Mouse (Mus musculus) embryonic stem cell, embryonic (primary cell): ENCODE data around the gene Ebf4.

ENCODE experiments used
- CTCF ChIA-PET, 4 experiments: fragments of 300-600 bp in 2 of 4; fragments of 350-600 bp in 2 of 4; sonication (Branson Sonifier 250); formaldehyde crosslinking; loops; one replicate each; lab custom pipeline; 2022; ENCODE audit warnings: inconsistent platforms in 2 of 4; lab: Charles Lee
- POLR2A ChIA-PET, 4 experiments: fragments of 300-600 bp in 2 of 4; fragments of 350-600 bp in 2 of 4; sonication (Branson Sonifier 250); formaldehyde crosslinking; loops; one replicate each; lab custom pipeline; 2022; ENCODE audit warnings: antibody characterized with exemption in 4 of 4, inconsistent platforms in 1 of 4; lab: Charles Lee

Gene Ebf4

DNA sequence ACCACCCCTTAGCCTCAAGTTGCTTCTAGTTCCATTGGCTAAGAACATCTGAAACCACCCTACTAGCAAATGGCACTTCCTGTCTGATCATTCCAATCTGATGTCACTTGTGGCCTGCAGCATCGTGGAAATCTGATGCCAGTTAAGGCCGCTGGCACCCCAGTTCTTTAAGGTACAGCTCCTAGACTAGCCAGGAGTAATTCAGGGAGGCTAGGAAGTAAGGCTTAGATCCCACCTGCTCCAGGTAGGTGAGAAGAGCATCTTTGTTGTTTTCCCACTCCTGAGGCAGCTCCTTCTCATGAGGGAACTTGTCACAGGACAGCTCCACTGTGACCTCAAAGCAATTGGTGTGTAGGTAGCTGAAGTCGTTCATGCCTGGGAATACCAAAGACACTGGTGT, 97.9 kb downstream of the Ebf4 start:
- ChIA-PET CTCF (no interaction called here), POLR2A (interaction anchor here in 1 of 4 experiments (0.7 kb wide), 1 partner anchor 102 kb away, joined by 4 read pairs; no protein-coding TSS in a partner anchor)

- ChIA-PET POLR2A (interaction anchor here in 1 of 4 experiments (1.3 kb wide), 1 partner anchor 10 kb away, joined by 6 read pairs; the partner anchor contains the start of genes 1700020A23Rik, Gm28372 and Tmem239), CTCF (no interaction called here)
Observed at GRCm38 (mm10) chr2:130395696-130396095, 100.7 kb downstream of the Ebf4 start.

- ChIA-PET CTCF (interaction anchor here in 2 of 4 experiments (0.9 to 1.0 kb wide), 2 partner anchors 15 kb away, joined by 3 to 4 read pairs; no protein-coding TSS in a partner anchor), POLR2A (interaction anchor here in 3 of 4 experiments (0.6 to 3.7 kb wide), 11 partner anchors 11 to 300 kb away, joined by 3 to 18 read pairs (median 4); partner anchors contain the start of genes Ddrgk1 (in 1 of the 3), Idh3b (in 1 of the 3), Nop56 (in 1 of the 3) and Pced1a (in 1 of the 3))
Observed at GRCm38 (mm10) chr2:130397186-130397985, 102.4 kb downstream of the Ebf4 start, which contains the start of gene Cpxm1. Gene Cpxm1, minus strand, starts transcription at chr2:130397574.

DNA sequence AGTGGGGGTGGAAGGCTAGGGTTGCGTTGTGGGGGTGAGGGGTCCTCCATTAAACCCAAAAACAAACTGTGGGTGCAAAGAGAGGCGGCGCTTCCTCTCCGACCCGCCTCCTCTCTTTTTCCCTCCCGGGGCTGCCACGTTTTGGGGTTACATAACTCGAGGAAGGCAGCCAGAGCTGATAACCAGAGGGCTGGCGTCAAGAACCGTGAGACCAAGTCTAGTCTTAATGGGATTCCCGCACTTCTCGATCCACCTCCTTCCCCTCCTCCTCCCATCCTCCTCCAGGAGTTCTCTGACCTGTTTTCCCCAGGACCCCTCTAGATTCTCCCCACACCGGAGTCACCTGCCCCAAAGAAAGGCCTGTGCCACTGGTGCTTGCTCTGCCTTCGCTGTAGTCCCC, 103.1 kb downstream of the Ebf4 start:
- CTCF ChIA-PET = interaction anchor here in 1 of 4 experiments (1.0 kb wide), 2 partner anchors 9 to 14 kb away, joined by 4 to 5 read pairs; no protein-coding TSS in a partner anchor
- POLR2A ChIA-PET = interaction anchor here in 3 of 4 experiments (0.6 to 3.7 kb wide), 10 partner anchors 12 to 922 kb away, joined by 3 to 18 read pairs (median 4); partner anchors contain the start of genes Idh3b (in 1 of the 3), Nop56 (in 1 of the 3), Pced1a (in 1 of the 3) and Vps16 (in 1 of the 3)

- ChIA-PET POLR2A (interaction anchor here in 2 of 4 experiments (0.6 to 3.7 kb wide), 4 partner anchors 11 to 163 kb away, joined by 3 to 18 read pairs (median 3); partner anchors contain the start of gene Mrps26 (in 1 of the 2)), CTCF (no interaction called here)
Observed at GRCm38 (mm10) chr2:130400046-130400445, 105.1 kb downstream of the Ebf4 start.

GRCm38 (mm10) chr2:130401891-130402290, 106.9 kb downstream of the Ebf4 start:
- ChIA-PET CTCF (interaction anchor here in 2 of 4 experiments (0.7 to 0.8 kb wide), 3 partner anchors 10 to 13 kb away, joined by 3 read pairs; no protein-coding TSS in a partner anchor), POLR2A (no interaction called here)

- POLR2A ChIA-PET = interaction anchor here in 2 of 4 experiments (0.6 to 1.8 kb wide), 3 partner anchors 10 to 124 kb away, joined by 3 to 6 read pairs (median 3); no protein-coding TSS in a partner anchor
- CTCF ChIA-PET = no interaction called here
Observed at GRCm38 (mm10) chr2:130404939-130405338, 110.0 kb downstream of the Ebf4 start, which contains the start of the genes Gm28372 and 1700020A23Rik. Gene Gm28372, plus strand, starts transcription at chr2:130405239. Gene 1700020A23Rik, plus strand, starts transcription at chr2:130405259.

GRCm38 (mm10) chr2:130406178-130406577, 111.2 kb downstream of the Ebf4 start, which contains the start of gene Tmem239:
Gene Tmem239, plus strand, starts transcription at chr2:130406478.
- POLR2A ChIA-PET = interaction anchor here in 2 of 4 experiments (0.6 to 2.0 kb wide), 8 partner anchors 11 to 117 kb away, joined by 3 to 8 read pairs (median 4); partner anchors contain the start of genes Pced1a (in 1 of the 2) and Vps16 (in 1 of the 2)

DNA sequence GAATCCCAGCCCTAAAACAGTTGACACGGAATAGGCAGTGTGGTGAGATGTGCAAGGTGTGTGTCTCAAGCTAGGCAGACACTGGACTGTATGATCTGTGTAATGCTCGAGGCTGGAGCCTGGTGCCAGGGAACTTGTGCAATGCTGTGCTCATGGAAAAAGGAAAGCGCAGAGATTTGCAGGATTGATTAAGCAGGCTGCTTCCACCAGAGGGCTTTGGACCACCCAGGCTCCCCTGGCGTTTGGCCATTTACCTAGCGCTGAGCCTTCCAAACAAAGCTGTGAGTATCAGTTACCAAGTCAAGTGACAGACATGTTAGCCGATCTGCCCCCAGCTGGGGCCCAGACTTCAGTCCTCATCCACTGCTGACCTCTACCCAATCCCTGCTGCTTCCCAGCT, 113.2 kb downstream of the Ebf4 start:
- ChIA-PET CTCF (interaction anchor here in 3 of 4 experiments (0.5 to 1.9 kb wide), 8 partner anchors 11 to 347 kb away, joined by 3 to 7 read pairs (median 3); partner anchors contain the start of genes Pced1a (in 2 of the 3) and Vps16 (in 1 of the 3)), POLR2A (interaction anchor here in 3 of 4 experiments (0.6 to 1.6 kb wide), 8 partner anchors 11 to 616 kb away, joined by 3 to 4 read pairs (median 3); partner anchors contain the start of genes Cpxm1 (in 1 of the 3) and Idh3b (in 1 of the 3))

More at GRCm38 (mm10) chr2:130406178-130406577, 111.2 kb downstream of the Ebf4 start, which contains the start of gene Tmem239:
- CTCF ChIA-PET = interaction anchor here in 2 of 4 experiments (0.8 to 1.6 kb wide), 4 partner anchors 15 to 117 kb away, joined by 3 read pairs; no protein-coding TSS in a partner anchor

DNA sequence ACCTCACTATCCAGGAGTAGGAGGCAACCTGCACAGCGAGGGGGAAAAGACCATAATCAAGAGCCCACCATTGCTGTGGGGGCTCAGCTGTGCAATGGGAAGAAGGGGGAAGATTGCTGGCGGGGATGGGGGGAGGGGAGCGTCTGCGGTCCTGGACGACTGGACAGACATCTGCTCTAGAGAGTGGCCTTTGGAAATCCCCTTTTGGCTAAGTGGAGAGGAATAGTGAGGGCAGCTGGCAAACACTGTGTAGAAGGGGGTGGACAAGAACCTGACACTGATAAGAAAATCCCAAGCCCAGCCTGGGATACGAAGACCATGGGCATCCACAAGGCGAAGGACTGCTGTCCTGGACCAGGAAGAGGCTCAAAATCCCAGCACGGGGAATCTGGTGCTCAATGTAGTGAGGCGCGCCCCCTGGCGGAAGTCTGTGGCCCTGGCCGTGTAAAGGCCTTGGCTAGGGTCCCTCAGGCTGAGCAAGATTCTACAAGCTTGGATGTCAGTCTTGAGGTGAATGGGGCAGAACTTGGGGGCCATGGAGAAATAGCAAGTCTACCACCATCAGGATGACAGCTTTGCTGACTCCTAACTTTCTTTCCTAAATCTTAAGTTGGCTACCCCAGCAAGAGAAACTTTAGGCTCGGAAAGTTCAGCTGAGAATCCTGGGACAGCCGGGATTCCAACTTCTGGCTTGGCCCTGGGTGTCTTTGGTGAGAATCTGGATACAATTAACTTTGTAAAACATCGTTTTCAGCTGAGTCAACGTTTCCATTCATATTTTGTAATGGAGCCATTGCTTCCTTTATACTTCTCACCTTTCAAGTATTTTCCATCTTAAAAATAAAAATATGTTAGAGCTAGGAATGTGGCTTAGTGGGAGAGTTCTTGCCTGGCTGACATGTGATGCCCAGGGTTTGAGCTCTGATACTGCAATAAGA, 116.9 kb downstream of the Ebf4 start:
- ChIA-PET POLR2A (interaction anchor here in 3 of 4 experiments (0.6 to 4.8 kb wide), 13 partner anchors 9 to 185 kb away, joined by 3 to 28 read pairs (median 4); partner anchors contain the start of genes Pced1a (in 3 of the 3), Vps16 (in 3 of the 3), Cpxm1 (in 1 of the 3) and Idh3b (in 1 of the 3)), CTCF (interaction anchor here (0.5 to 3.2 kb wide), 40 partner anchors 8 to 1637 kb away, joined by 3 to 26 read pairs (median 4); partner anchors contain the start of genes Pced1a (in 2 of the 4), Vps16 (in 2 of the 4) and Cpxm1 (in 1 of the 4))

DNA sequence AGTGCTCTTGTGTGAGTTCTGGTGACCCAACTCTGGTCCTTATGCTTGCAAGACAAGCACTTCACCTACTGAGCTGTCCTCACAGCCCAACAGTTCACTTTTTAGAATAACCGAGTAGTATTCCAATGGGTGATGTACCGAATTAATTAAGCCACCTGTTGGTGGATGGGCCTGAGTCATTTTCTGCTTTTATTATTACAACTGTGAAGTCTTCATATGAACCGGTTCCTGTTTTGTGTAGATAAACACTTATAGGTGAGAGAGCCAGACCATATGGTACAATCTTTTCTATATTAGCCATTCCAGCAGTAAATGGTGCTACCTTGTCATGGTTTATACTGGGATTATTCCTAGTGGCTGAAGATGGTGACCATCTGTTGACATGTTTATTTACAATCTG, 117.8 kb downstream of the Ebf4 start:
- POLR2A ChIA-PET = interaction anchor here in 3 of 4 experiments (0.9 to 4.8 kb wide), 8 partner anchors 8 to 137 kb away, joined by 3 to 28 read pairs (median 5); partner anchors contain the start of genes Pced1a (in 3 of the 3), Vps16 (in 3 of the 3) and Cpxm1 (in 1 of the 3)
- CTCF ChIA-PET = interaction anchor here (0.6 to 3.2 kb wide), 20 partner anchors 9 to 166 kb away, joined by 3 to 26 read pairs (median 5); partner anchors contain the start of genes Pced1a (in 2 of the 4) and Vps16 (in 1 of the 4)

GRCm38 (mm10) chr2:130414094-130414856, 119.3 kb downstream of the Ebf4 start:
- ChIA-PET POLR2A (interaction anchor here in 1 of 4 experiments (4.8 kb wide), 1 partner anchor 9 kb away, joined by 28 read pairs; the partner anchor contains the start of genes Pced1a and Vps16), CTCF (interaction anchor here in 2 of 4 experiments (0.9 to 3.2 kb wide), 5 partner anchors 8 to 25 kb away, joined by 3 to 26 read pairs (median 3); partner anchors contain the start of gene Vps16 (in 1 of the 2))
